16 mouse cellular contexts compared by ENCODE assay signal in the genomic region with DNA sequence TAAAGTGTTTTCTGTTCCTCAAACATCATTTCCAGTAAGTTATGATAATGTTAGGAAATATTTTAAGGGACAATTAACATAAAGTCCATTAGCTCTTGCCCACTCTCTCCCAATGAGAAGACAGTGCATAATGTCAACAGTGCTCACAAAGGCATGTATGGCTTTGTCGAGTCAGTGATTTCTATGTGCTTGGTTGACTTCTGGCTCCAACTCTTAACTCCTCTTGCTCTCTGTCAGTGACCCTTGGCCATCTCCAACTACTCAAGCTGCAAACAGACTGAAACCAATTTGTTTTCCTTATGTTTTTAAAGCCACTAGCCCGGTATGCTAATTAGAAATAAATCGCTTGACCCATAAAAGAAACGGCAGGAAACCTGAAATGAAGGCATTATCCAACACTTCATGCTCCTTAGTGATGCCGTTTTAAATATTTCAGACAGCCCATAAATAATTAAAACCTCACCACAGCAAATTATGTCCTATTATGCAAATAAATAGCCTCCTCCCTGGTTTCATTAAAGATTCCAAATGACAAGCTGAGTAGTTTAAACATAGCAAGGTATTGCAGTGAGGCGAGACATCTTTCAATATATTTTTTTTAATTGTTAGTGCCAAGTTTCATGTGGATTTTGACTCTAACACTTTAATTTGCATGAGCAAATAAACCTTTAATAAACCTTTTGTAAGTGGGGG.
DNase-seq lines count a peak whose midpoint lies in the region; ATAC-seq lines count a peak whose summit lies in the region.
"Had no signal": no experiment of that assay in that cellular context is flagged by ENCODE, and none has a peak within 500 bp of the region (broad histone marks: within the 10 kb centered on the region; RNA-seq: fewer than 3 reads in every experiment).

No protein-coding gene starts in this region.

- H3K27ac ChIP-seq in kidney, embryonic 15.5 days, result no peak overlapping the region
- no peak overlapping the region for H3K27ac ChIP-seq in hindbrain, embryonic 13.5 days
- no peak overlapping the region for H3K27ac ChIP-seq in midbrain, embryonic 12.5 days (replicated peaks)
- H3K27ac ChIP-seq: embryonic facial prominence, embryonic 10.5 days; heart, embryonic 15.5 days; limb, embryonic 10.5 days; liver, embryonic 15.5 days had no signal

- 25% methylated on average over 6 of the region's 6 CpGs for WGBS in kidney, embryonic 15.5 days
- WGBS in hindbrain, embryonic 13.5 days, result 15% methylated on average over 6 of the region's 6 CpGs
- 29% methylated on average over 6 of the region's 6 CpGs for WGBS in midbrain, embryonic 12.5 days

- no peak for DNase-seq in kidney, adult 18-20 months
- peak; percentile 15 for DNase-seq in retina, postnatal 1 day
- DNase-seq in testis, postnatal 10 days (ENCODE audit: low spot score), result no peak
- no peak for DNase-seq in layer of hippocampus, postnatal 10 days (ENCODE audit: low spot score in 2 of 2)
- DNase-seq: cerebellum, adult 11 months; right cerebral cortex, postnatal 25 days; thymus, postnatal 25 days had no signal

- no peak overlapping the region for H3K4me2 ChIP-seq in kidney, embryonic 15.5 days
- H3K4me2 ChIP-seq in hindbrain, embryonic 13.5 days, result no peak overlapping the region
- H3K4me2 ChIP-seq in midbrain, embryonic 12.5 days (replicated peaks), result no peak overlapping the region; the same call in 1 of the 2 replicates
- H3K4me2 ChIP-seq: heart, embryonic 15.5 days; liver, embryonic 15.5 days had no signal

- H3K27me3 ChIP-seq in kidney, embryonic 15.5 days, result no peaks in the 10 kb centered on the region
- H3K27me3 ChIP-seq in hindbrain, embryonic 13.5 days, result 0 out of 2 replicates have a peak, but pooled peaks cover 3% of the 10 kb centered on the region
- no peaks in the 10 kb centered on the region for H3K27me3 ChIP-seq in midbrain, embryonic 12.5 days
- H3K27me3 ChIP-seq: heart, embryonic 15.5 days; liver, embryonic 15.5 days had no signal

- H3K4me1 ChIP-seq in kidney, embryonic 15.5 days, result no peaks in the 10 kb centered on the region
- H3K4me1 ChIP-seq in hindbrain, embryonic 13.5 days (replicated peaks), result peaks cover 3% of the 10 kb centered on the region; the same call in 1 of the 2 replicates
- H3K4me1 ChIP-seq in midbrain, embryonic 12.5 days, result no peaks in the 10 kb centered on the region; the same call in 1 of the 2 replicates
- H3K4me1 ChIP-seq: embryonic facial prominence, embryonic 10.5 days; heart, embryonic 15.5 days; liver, embryonic 15.5 days had no signal

- H3K4me3 ChIP-seq in kidney, embryonic 15.5 days (replicated peaks), result no peak overlapping the region
- no peak overlapping the region for H3K4me3 ChIP-seq in hindbrain, embryonic 13.5 days
- H3K4me3 ChIP-seq in midbrain, embryonic 12.5 days, result no peak overlapping the region
- H3K4me3 ChIP-seq: embryonic facial prominence, embryonic 10.5 days; heart, embryonic 15.5 days; limb, embryonic 10.5 days; liver, embryonic 15.5 days had no signal

- peak; percentile 96 for ATAC-seq in kidney, embryonic 15.5 days (replicated peaks; ENCODE audit: low FRiP score)
- ATAC-seq in hindbrain, embryonic 13.5 days (ENCODE audit: low FRiP score), result peak; percentile 64
- ATAC-seq in midbrain, embryonic 12.5 days (ENCODE audit: low FRiP score, low read depth), result peak; percentile 57; the same call in 1 of the 2 replicates
- ATAC-seq: activated CD4-positive, CD25-positive, alpha-beta regulatory T cell, adult 4 months; inflammation-experienced regulatory T-cells, adult 6 months had no signal

- no peak overlapping the region for H3K9ac ChIP-seq in kidney, embryonic 15.5 days
- H3K9ac ChIP-seq in hindbrain, embryonic 13.5 days, result no peak overlapping the region
- H3K9ac ChIP-seq in midbrain, embryonic 12.5 days (replicated peaks), result no peak overlapping the region
- H3K9ac ChIP-seq: heart, embryonic 15.5 days; liver, embryonic 15.5 days had no signal

- no peaks in the 10 kb centered on the region for H3K9me3 ChIP-seq in kidney, embryonic 15.5 days (replicated peaks)
- no peaks in the 10 kb centered on the region for H3K9me3 ChIP-seq in hindbrain, embryonic 13.5 days
- H3K9me3 ChIP-seq in midbrain, embryonic 12.5 days, result no peaks in the 10 kb centered on the region
- H3K9me3 ChIP-seq: embryonic facial prominence, embryonic 10.5 days; heart, embryonic 15.5 days; limb, embryonic 10.5 days; liver, embryonic 15.5 days had no signal

- no peaks in the 10 kb centered on the region for H3K36me3 ChIP-seq in kidney, embryonic 15.5 days
- H3K36me3 ChIP-seq in hindbrain, embryonic 13.5 days, result no peaks in the 10 kb centered on the region
- no peaks in the 10 kb centered on the region for H3K36me3 ChIP-seq in midbrain, embryonic 12.5 days
- H3K36me3 ChIP-seq: embryonic facial prominence, embryonic 10.5 days; heart, embryonic 15.5 days; limb, embryonic 10.5 days; liver, embryonic 15.5 days had no signal
